Mouse (Mus musculus): ENCODE measurements at regions not wholly inside any gene's neighbourhood (a gene's known extent, or its start where the extent isn't known, plus 50 kb on each side); places are given as distances from the start of the nearest gene placed in this dataset.

DNA sequence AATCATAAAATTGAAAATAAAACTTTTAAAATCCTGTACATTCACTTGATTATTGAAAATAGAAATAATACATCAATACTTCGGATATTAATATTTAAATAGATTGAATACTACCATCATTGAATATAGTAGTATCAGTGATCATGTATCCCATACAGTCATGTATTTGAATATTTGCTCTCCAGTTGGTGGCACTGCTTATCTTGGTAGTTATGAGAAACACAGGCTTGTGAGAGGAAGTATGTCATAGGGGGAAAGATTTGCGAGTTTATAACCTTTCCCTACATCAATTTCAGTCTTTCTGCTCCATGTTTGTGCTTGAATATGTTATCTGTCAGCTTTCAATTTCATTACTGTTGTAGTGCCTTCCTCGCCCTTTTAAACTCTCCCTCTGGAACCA is 828.6 kb downstream of the Stpg2 start:
- Histone ChIP-seq H3K36me3 (no peaks in the 10 kb centered on the region), H3K4me1 (no peaks in the 10 kb centered on the region), H3K4me3 (no peak overlapping the region), H3K27ac (no peak overlapping the region), H3K27me3 (ENCODE audit: low read depth, poor library complexity, severe bottlenecking) (no peaks in the 10 kb centered on the region), H3K9me3 (replicated peaks) (no peaks in the 10 kb centered on the region)
- WGBS, result 89% methylated on average over 3 of the region's 3 CpGs
- no peak for DNase-seq (ENCODE audit: low spot score)

GRCm38 (mm10) chr3:140035142-140035541 is 829.6 kb downstream of the Stpg2 start:
- H3K4me1 ChIP-seq, result no peaks in the 10 kb centered on the region
- no peaks in the 10 kb centered on the region for H3K36me3 ChIP-seq
- H3K27me3 ChIP-seq (ENCODE audit: low read depth, poor library complexity, severe bottlenecking), result no peaks in the 10 kb centered on the region
- no peak for DNase-seq (ENCODE audit: low spot score)
- no peaks in the 10 kb centered on the region for H3K9me3 ChIP-seq (replicated peaks)
- WGBS, result 91% methylated on average over 2 of the region's 2 CpGs
- H3K4me3 ChIP-seq, result no peak overlapping the region
- no peak overlapping the region for H3K27ac ChIP-seq

GRCm38 (mm10) chr3:140044898-140045297 is 839.4 kb downstream of the Stpg2 start:
- H3K27me3 ChIP-seq (ENCODE audit: low read depth, poor library complexity, severe bottlenecking), result no peaks in the 10 kb centered on the region
- no peak for DNase-seq (ENCODE audit: low spot score)
- no peaks in the 10 kb centered on the region for H3K9me3 ChIP-seq (replicated peaks)
- H3K4me1 ChIP-seq, result no peaks in the 10 kb centered on the region
- no peak overlapping the region for H3K27ac ChIP-seq
- no peak overlapping the region for H3K4me3 ChIP-seq
- no peaks in the 10 kb centered on the region for H3K36me3 ChIP-seq

- Histone ChIP-seq H3K27me3 (ENCODE audit: low read depth, poor library complexity, severe bottlenecking) (no peaks in the 10 kb centered on the region), H3K9me3 (replicated peaks) (no peaks in the 10 kb centered on the region), H3K4me3 (no peak overlapping the region), H3K4me1 (no peaks in the 10 kb centered on the region), H3K36me3 (no peaks in the 10 kb centered on the region), H3K27ac (no peak overlapping the region)
- WGBS, result 71% methylated on average over 1 of the region's 1 CpGs
- no peak for DNase-seq (ENCODE audit: low spot score)
Measured at GRCm38 (mm10) chr3:140054634-140055033, 849.1 kb downstream of the Stpg2 start.

DNA sequence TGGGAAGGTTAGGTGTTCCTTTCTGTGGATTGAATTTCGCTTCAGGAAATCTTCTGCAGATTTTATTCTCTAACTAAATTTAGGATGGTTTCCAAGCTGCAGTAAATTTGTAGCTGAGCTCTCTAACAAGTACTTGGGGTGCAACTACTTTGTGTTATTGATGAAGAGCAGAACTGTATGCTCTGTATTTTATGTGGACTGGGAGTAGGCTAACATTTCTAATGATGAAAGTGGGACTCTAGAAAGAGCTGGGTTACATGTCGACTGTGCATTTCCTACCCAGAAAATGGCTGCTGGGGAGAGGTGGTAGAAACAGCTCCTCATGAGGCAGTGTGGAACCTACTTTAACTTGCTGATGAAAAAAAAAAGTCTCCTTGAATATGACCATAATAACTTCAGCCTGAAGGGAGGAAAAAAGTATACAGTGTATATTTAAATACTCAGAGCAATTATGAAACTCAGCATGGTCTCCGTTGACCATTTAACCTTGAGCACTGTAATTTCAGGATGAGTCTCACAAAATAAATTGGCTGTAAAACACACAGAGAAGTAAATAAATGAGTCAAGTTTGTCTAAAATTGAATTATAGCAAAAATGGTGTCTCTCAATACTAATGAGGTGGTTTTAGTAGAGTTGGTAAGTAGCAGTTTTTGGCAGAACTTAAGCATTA is 852.6 kb downstream of the Stpg2 start:
- H3K27me3 ChIP-seq (ENCODE audit: low read depth, poor library complexity, severe bottlenecking), result no peaks in the 10 kb centered on the region
- WGBS, result 91% methylated on average over 3 of the region's 3 CpGs
- no peaks in the 10 kb centered on the region for H3K4me1 ChIP-seq
- H3K36me3 ChIP-seq, result no peaks in the 10 kb centered on the region
- H3K27ac ChIP-seq, result no peak overlapping the region
- H3K4me3 ChIP-seq, result no peak overlapping the region
- no peaks in the 10 kb centered on the region for H3K9me3 ChIP-seq (replicated peaks)
- no peak for DNase-seq (ENCODE audit: low spot score)

DNA sequence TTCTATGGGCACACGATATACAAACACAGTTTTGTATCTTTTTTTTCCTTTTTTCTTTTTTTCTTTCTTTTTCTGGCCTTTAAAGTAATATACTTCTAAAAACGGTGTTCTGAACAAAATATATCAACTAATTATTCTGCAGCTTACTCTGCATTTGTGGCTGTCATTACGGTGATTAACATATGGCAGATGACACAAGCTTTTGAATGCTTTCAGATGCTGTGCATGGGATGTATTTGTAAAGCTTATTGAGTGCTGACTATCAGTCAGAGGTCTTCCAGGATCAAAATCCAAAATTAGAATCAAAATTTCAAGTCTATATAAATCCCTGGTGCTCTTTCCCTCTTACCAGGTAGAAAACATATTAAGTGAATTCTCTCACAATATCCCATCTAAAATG is 853.6 kb downstream of the Stpg2 start:
- Histone ChIP-seq H3K36me3 (no peaks in the 10 kb centered on the region), H3K9me3 (replicated peaks) (no peaks in the 10 kb centered on the region), H3K4me3 (no peak overlapping the region), H3K4me1 (no peaks in the 10 kb centered on the region), H3K27me3 (ENCODE audit: low read depth, poor library complexity, severe bottlenecking) (no peaks in the 10 kb centered on the region), H3K27ac (no peak overlapping the region)
- WGBS, result 83% methylated on average over 3 of the region's 3 CpGs
- no peak for DNase-seq (ENCODE audit: low spot score)

DNA sequence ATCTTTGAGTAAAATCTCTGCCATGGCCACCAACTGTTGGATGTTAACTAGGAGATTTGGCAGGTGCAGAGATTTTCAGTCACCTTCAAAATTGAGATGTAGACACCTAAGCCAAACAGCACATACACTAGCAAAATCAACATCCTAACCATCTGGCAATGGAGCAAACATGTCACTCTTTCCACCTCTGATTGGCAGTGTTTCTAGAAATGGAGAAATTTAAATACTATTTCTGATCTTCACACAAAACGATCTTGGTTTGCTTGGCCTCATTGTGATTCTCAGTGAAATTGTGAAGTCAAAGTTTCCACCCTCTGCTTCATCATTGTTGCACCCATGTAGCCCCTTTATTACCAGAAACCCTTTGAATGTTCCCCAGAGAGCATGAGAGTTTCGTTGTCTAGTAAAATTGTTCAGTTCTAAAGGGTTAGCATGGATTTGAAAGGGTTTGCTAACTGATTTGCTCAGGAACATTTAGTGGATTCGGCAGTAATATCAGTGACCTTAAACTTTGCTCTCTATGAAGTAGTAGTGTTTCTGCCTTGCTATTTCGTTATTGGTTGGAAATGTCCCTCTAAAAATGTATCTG is 854.1 kb downstream of the Stpg2 start:
- DNase-seq (ENCODE audit: low spot score), result no peak
- no peaks in the 10 kb centered on the region for H3K9me3 ChIP-seq (replicated peaks)
- H3K4me1 ChIP-seq, result no peaks in the 10 kb centered on the region
- no peak overlapping the region for H3K27ac ChIP-seq
- H3K4me3 ChIP-seq, result no peak overlapping the region
- 86% methylated on average over 4 of the region's 4 CpGs for WGBS
- no peaks in the 10 kb centered on the region for H3K36me3 ChIP-seq
- H3K27me3 ChIP-seq (ENCODE audit: low read depth, poor library complexity, severe bottlenecking), result no peaks in the 10 kb centered on the region

DNA sequence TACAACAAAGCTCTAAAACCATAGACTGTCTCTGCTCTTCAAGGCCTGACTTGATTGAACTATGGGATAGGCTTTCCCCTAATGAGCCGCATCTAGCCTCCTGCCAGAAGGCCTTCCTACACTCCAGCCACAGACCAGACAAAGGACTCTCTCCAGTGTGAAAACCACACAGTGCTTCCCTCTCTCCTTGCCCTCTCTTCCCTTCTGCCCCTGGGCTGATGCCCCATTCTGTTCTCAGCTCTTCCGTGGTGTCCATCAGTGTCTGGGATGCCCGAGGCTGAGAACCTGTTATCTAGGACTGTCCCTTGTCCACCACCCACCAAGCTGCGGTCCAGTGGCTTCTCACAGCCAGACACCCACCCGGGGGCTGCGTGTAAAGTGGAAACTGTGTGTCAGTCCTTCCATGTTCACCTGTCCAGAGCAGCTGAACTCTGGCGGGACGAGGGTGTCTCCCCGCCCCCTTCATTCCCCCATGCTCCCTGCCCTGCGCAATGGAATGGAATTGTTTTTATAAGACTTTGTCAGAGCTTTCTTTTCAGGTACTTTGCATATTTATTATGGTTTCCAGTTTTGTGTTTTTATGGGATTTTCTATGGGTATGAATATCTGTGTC is 856.4 kb downstream of the Stpg2 start:
- H3K36me3 ChIP-seq, result no peaks in the 10 kb centered on the region
- H3K4me3 ChIP-seq, result no peak overlapping the region
- H3K27me3 ChIP-seq (ENCODE audit: low read depth, poor library complexity, severe bottlenecking), result no peaks in the 10 kb centered on the region
- no peaks in the 10 kb centered on the region for H3K9me3 ChIP-seq (replicated peaks)
- peaks cover 9% of the 10 kb centered on the region for H3K4me1 ChIP-seq
- DNase-seq (ENCODE audit: low spot score), result no peak
- no peak overlapping the region for H3K27ac ChIP-seq
- WGBS, result 95% methylated on average over 10 of the region's 10 CpGs

DNA sequence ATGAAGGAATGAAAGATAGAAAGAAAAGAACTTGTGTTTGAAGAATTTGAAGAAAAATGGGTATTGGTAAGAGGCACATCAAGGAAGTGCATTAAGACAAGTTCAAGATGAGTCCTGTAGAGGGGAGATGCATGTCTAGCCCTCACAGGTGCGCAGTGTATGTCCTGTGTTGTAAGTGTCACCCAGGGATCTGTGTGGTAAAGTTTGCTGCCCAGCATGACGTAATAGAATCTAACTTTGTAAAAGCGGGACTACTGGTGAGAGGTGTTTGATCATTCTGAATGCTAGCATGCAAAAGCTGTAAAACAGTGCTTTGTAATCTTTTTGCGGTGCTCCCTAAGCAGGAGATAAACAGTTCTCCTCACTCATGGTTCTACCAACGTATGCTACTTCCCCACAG is 857.4 kb downstream of the Stpg2 start:
- H3K4me1 ChIP-seq, result peaks cover 9% of the 10 kb centered on the region
- H3K27me3 ChIP-seq (ENCODE audit: low read depth, poor library complexity, severe bottlenecking), result no peaks in the 10 kb centered on the region
- H3K36me3 ChIP-seq, result no peaks in the 10 kb centered on the region
- H3K9me3 ChIP-seq (replicated peaks), result no peaks in the 10 kb centered on the region
- DNase-seq (ENCODE audit: low spot score), result no peak
- no peak overlapping the region for H3K4me3 ChIP-seq
- H3K27ac ChIP-seq, result no peak overlapping the region
- WGBS, result 91% methylated on average over 5 of the region's 5 CpGs

GRCm38 (mm10) chr3:140084333-140084732 is 878.8 kb downstream of the Stpg2 start:
- H3K9me3 ChIP-seq (replicated peaks), result no peaks in the 10 kb centered on the region
- H3K27me3 ChIP-seq (ENCODE audit: low read depth, poor library complexity, severe bottlenecking), result no peaks in the 10 kb centered on the region
- 79% methylated on average over 3 of the region's 3 CpGs for WGBS
- no peaks in the 10 kb centered on the region for H3K4me1 ChIP-seq
- H3K27ac ChIP-seq, result no peak overlapping the region
- no peaks in the 10 kb centered on the region for H3K36me3 ChIP-seq
- no peak for DNase-seq (ENCODE audit: low spot score)
- H3K4me3 ChIP-seq, result no peak overlapping the region

- Histone ChIP-seq H3K4me1 (no peaks in the 10 kb centered on the region), H3K9me3 (replicated peaks) (no peaks in the 10 kb centered on the region), H3K27me3 (ENCODE audit: low read depth, poor library complexity, severe bottlenecking) (no peaks in the 10 kb centered on the region), H3K27ac (no peak overlapping the region), H3K4me3 (no peak overlapping the region), H3K36me3 (no peaks in the 10 kb centered on the region)
- DNase-seq (ENCODE audit: low spot score), result no peak
- 91% methylated on average over 3 of the region's 3 CpGs for WGBS
Measured at GRCm38 (mm10) chr3:140085385-140085784, 879.9 kb downstream of the Stpg2 start.

- WGBS, result 90% methylated on average over 3 of the region's 3 CpGs
Measured at GRCm38 (mm10) chr3:140088019-140088418, 882.5 kb downstream of the Stpg2 start.

DNA sequence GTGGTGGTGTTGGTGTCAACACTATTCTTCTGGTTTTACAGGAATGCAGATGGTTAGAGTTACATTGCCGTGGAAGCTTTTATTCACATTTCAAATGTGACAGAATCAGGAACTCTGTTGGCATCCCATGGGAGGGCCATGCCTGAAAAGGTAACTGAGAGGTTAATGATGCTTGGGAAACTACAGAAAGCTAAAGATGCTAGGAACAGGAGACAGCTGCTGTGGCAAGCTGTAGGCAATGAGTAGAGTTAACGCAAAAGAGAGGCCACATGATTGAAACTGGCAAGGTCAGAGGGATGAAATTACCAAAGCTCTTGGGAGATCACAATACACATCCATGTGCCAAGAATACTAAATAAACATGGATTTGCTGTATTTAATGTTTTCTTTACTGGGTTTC is 886.4 kb downstream of the Stpg2 start:
- no peaks in the 10 kb centered on the region for H3K9me3 ChIP-seq (replicated peaks)
- no peaks in the 10 kb centered on the region for H3K4me1 ChIP-seq
- H3K36me3 ChIP-seq, result no peaks in the 10 kb centered on the region
- WGBS, result 82% methylated on average over 2 of the region's 2 CpGs
- H3K4me3 ChIP-seq, result no peak overlapping the region
- no peak for DNase-seq (ENCODE audit: low spot score)
- no peaks in the 10 kb centered on the region for H3K27me3 ChIP-seq (ENCODE audit: low read depth, poor library complexity, severe bottlenecking)
- H3K27ac ChIP-seq, result no peak overlapping the region

More at GRCm38 (mm10) chr3:140088019-140088418, 882.5 kb downstream of the Stpg2 start:
- no peak overlapping the region for H3K27ac ChIP-seq
- no peak for DNase-seq (ENCODE audit: low spot score)
- no peaks in the 10 kb centered on the region for H3K9me3 ChIP-seq (replicated peaks)
- no peak overlapping the region for H3K4me3 ChIP-seq
- no peaks in the 10 kb centered on the region for H3K36me3 ChIP-seq
- H3K27me3 ChIP-seq (ENCODE audit: low read depth, poor library complexity, severe bottlenecking), result no peaks in the 10 kb centered on the region
- no peaks in the 10 kb centered on the region for H3K4me1 ChIP-seq
